Mouse (Mus musculus) myocyte (in vitro differentiated cells): Measurements from ENCODE around the gene Unc5c.

Experiments used
- POLR2A ChIP-seq: IDR thresholded peaks from one replicate; pipeline ENCODE4 v1.6.1; 2011; ENCODE audit warnings: low read depth, mild to moderate bottlenecking, control low read depth, moderate library complexity; ENCODE audit not compliant: insufficient read length
- POLR2AphosphoS2 ChIP-seq: IDR thresholded peaks from one replicate; pipeline ENCODE4 v1.6.1; 2011; ENCODE audit warnings: low read depth, control low read depth; ENCODE audit not compliant: insufficient read length
- USF1 ChIP-seq: IDR thresholded peaks from one replicate; pipeline ENCODE4 v1.6.1; 2011; ENCODE audit warnings: low read depth, mild to moderate bottlenecking, control low read depth, moderate library complexity

DNA sequence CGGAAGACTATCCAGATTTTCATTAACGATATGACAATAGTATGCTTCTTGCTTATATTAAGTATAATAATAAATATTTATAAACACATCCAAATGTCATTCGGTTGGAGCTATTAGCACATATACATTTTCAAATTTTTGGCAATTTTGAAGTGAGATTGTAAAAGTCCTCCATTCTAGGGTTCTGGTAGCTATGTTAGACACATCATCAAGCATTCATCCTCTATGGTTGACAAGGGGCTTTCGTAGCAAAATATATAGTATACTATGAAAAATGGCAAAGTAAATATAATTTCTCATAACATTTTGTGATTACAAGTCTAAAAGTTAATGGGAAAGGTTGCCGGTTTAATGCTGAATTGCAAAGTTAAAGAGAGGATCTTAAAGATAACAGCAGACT lies 10.4 kb downstream of the Unc5c start:
- TF ChIP-seq POLR2A, result no peak
- no peak for TF ChIP-seq POLR2AphosphoS2
- no peak for TF ChIP-seq USF1
